Mouse (Mus musculus): Measurements from ENCODE around the gene Slc36a1. TPM values are rescaled to one million over a fixed set of nuclear protein-coding genes. Genes with fewer than 3 reads are reported as not detected.

Slc36a1 gene
- total and polyA plus RNA-seq, 3 experiments: 4.4 to 6.2 (median 5.8) TPM

- DNase-seq (ENCODE audit: low spot score): no peak
- TF ChIP-seq CTCF (IDR thresholded peaks at IDR 0.05; ENCODE audit: low read depth, low read length): no peak
- no peak for TF ChIP-seq POLR2AphosphoS5 (IDR thresholded peaks at IDR 0.05; ENCODE audit: insufficient replicate concordance, low read depth, low read length)
- no peak for TF ChIP-seq GATA2 (IDR thresholded peaks at IDR 0.05; ENCODE audit: borderline replicate concordance, low read depth, low read length)
- TF ChIP-seq TAL1 (conservative IDR thresholded peaks at IDR 0.05; ENCODE audit: low read depth, low read length): no peak
- no peak for TF ChIP-seq GATA1 (IDR thresholded peaks at IDR 0.05; ENCODE audit: borderline replicate concordance, low read length)
Measured at GRCm38 (mm10) chr11:55217418-55217817, 13.3 kb downstream of the Slc36a1 start.

GRCm38 (mm10) chr11:55217880-55218279 is 13.7 kb downstream of the Slc36a1 start:
- Histone ChIP-seq H3K4me3 (ENCODE audit: low read depth, low read length) (no peak overlapping the region), H3K27me3 (ENCODE audit: insufficient read depth, low read length) (no peaks in the 10 kb centered on the region), H3K9me3 (replicated peaks) (no peaks in the 10 kb centered on the region), H3K36me3 (replicated peaks) (peaks cover 90% of the 10 kb centered on the region), H3K4me1 (ENCODE audit: insufficient read depth, low read depth, low read length) (peaks cover 11% of the 10 kb centered on the region)
- TF ChIP-seq GATA1 (IDR thresholded peaks at IDR 0.05; ENCODE audit: borderline replicate concordance, low read length) (no peak), TAL1 (conservative IDR thresholded peaks at IDR 0.05; ENCODE audit: low read depth, low read length) (no peak), CTCF (IDR thresholded peaks at IDR 0.05; ENCODE audit: low read depth, low read length) (no peak), POLR2AphosphoS5 (IDR thresholded peaks at IDR 0.05; ENCODE audit: insufficient replicate concordance, low read depth, low read length) (no peak), GATA2 (IDR thresholded peaks at IDR 0.05; ENCODE audit: borderline replicate concordance, low read depth, low read length) (no peak)
- DNase-seq (ENCODE audit: low spot score) (no peak), ATAC-seq (ENCODE audit: extremely low read depth, insufficient number of reproducible peaks, low FRiP score, poor library complexity, severe bottlenecking) (no peak)

More at GRCm38 (mm10) chr11:55217418-55217817, 13.3 kb downstream of the Slc36a1 start:
- ATAC-seq (ENCODE audit: extremely low read depth, insufficient number of reproducible peaks, low FRiP score, poor library complexity, severe bottlenecking): no peak
- Histone ChIP-seq H3K4me3 (ENCODE audit: low read depth, low read length) (no peak overlapping the region), H3K27me3 (ENCODE audit: insufficient read depth, low read length) (no peaks in the 10 kb centered on the region), H3K4me1 (ENCODE audit: insufficient read depth, low read depth, low read length) (peaks cover 11% of the 10 kb centered on the region), H3K9me3 (replicated peaks) (no peaks in the 10 kb centered on the region), H3K36me3 (replicated peaks) (peaks cover 89% of the 10 kb centered on the region)

GRCm38 (mm10) chr11:55218473-55218872 is 14.3 kb downstream of the Slc36a1 start:
- Histone ChIP-seq H3K4me3 (ENCODE audit: low read depth, low read length) (no peak overlapping the region), H3K36me3 (replicated peaks) (peaks cover 95% of the 10 kb centered on the region), H3K27me3 (ENCODE audit: insufficient read depth, low read length) (no peaks in the 10 kb centered on the region), H3K9me3 (replicated peaks) (no peaks in the 10 kb centered on the region), H3K4me1 (ENCODE audit: insufficient read depth, low read depth, low read length) (peaks cover 10% of the 10 kb centered on the region)
- no peak for DNase-seq (ENCODE audit: low spot score)
- ATAC-seq (ENCODE audit: extremely low read depth, insufficient number of reproducible peaks, low FRiP score, poor library complexity, severe bottlenecking): no peak
- TF ChIP-seq GATA2 (IDR thresholded peaks at IDR 0.05; ENCODE audit: borderline replicate concordance, low read depth, low read length): no peak
- no peak for TF ChIP-seq GATA1 (IDR thresholded peaks at IDR 0.05; ENCODE audit: borderline replicate concordance, low read length)
- TF ChIP-seq CTCF (IDR thresholded peaks at IDR 0.05; ENCODE audit: low read depth, low read length): no peak
- TF ChIP-seq POLR2AphosphoS5 (IDR thresholded peaks at IDR 0.05; ENCODE audit: insufficient replicate concordance, low read depth, low read length): no peak
- TF ChIP-seq TAL1 (conservative IDR thresholded peaks at IDR 0.05; ENCODE audit: low read depth, low read length): no peak

GRCm38 (mm10) chr11:55221306-55221705 is 17.2 kb downstream of the Slc36a1 start:
- DNase-seq (ENCODE audit: low spot score): no peak
- H3K36me3 ChIP-seq (replicated peaks): peaks cover 97% of the 10 kb centered on the region
- ATAC-seq (ENCODE audit: extremely low read depth, insufficient number of reproducible peaks, low FRiP score, poor library complexity, severe bottlenecking): no peak

GRCm38 (mm10) chr11:55231034-55231433 is 26.9 kb downstream of the Slc36a1 start:
- Histone ChIP-seq H3K4me1 (ENCODE audit: insufficient read depth, low read depth, low read length) (no peaks in the 10 kb centered on the region), H3K27me3 (ENCODE audit: insufficient read depth, low read length) (no peaks in the 10 kb centered on the region), H3K4me3 (ENCODE audit: low read depth, low read length) (no peak overlapping the region), H3K9me3 (replicated peaks) (no peaks in the 10 kb centered on the region), H3K36me3 (replicated peaks) (peaks cover 74% of the 10 kb centered on the region)
- no peak for ATAC-seq (ENCODE audit: extremely low read depth, insufficient number of reproducible peaks, low FRiP score, poor library complexity, severe bottlenecking)
- TF ChIP-seq GATA2 (IDR thresholded peaks at IDR 0.05; ENCODE audit: borderline replicate concordance, low read depth, low read length) (no peak), TAL1 (conservative IDR thresholded peaks at IDR 0.05; ENCODE audit: low read depth, low read length) (no peak), GATA1 (IDR thresholded peaks at IDR 0.05; ENCODE audit: borderline replicate concordance, low read length) (no peak), POLR2AphosphoS5 (IDR thresholded peaks at IDR 0.05; ENCODE audit: insufficient replicate concordance, low read depth, low read length) (no peak), CTCF (IDR thresholded peaks at IDR 0.05; ENCODE audit: low read depth, low read length) (no peak)
- DNase-seq (ENCODE audit: low spot score): no peak

More at GRCm38 (mm10) chr11:55221306-55221705, 17.2 kb downstream of the Slc36a1 start:
- TF ChIP-seq TAL1 (conservative IDR thresholded peaks at IDR 0.05; ENCODE audit: low read depth, low read length) (no peak), GATA2 (IDR thresholded peaks at IDR 0.05; ENCODE audit: borderline replicate concordance, low read depth, low read length) (no peak), GATA1 (IDR thresholded peaks at IDR 0.05; ENCODE audit: borderline replicate concordance, low read length) (no peak), CTCF (IDR thresholded peaks at IDR 0.05; ENCODE audit: low read depth, low read length) (no peak), POLR2AphosphoS5 (IDR thresholded peaks at IDR 0.05; ENCODE audit: insufficient replicate concordance, low read depth, low read length) (no peak)
- Histone ChIP-seq H3K9me3 (replicated peaks) (no peaks in the 10 kb centered on the region), H3K4me1 (ENCODE audit: insufficient read depth, low read depth, low read length) (peaks cover 7% of the 10 kb centered on the region), H3K4me3 (ENCODE audit: low read depth, low read length) (no peak overlapping the region), H3K27me3 (ENCODE audit: insufficient read depth, low read length) (no peaks in the 10 kb centered on the region)

- TF ChIP-seq POLR2AphosphoS5 (IDR thresholded peaks at IDR 0.05; ENCODE audit: insufficient replicate concordance, low read depth, low read length) (no peak), TAL1 (conservative IDR thresholded peaks at IDR 0.05; ENCODE audit: low read depth, low read length) (no peak), GATA1 (IDR thresholded peaks at IDR 0.05; ENCODE audit: borderline replicate concordance, low read length) (no peak)
- no peak for DNase-seq (ENCODE audit: low spot score)
- Histone ChIP-seq H3K9me3 (replicated peaks) (no peaks in the 10 kb centered on the region), H3K36me3 (replicated peaks) (peaks cover 51% of the 10 kb centered on the region), H3K27me3 (ENCODE audit: insufficient read depth, low read length) (no peaks in the 10 kb centered on the region), H3K4me1 (ENCODE audit: insufficient read depth, low read depth, low read length) (no peaks in the 10 kb centered on the region), H3K4me3 (ENCODE audit: low read depth, low read length) (no peak overlapping the region)
- ATAC-seq (ENCODE audit: extremely low read depth, insufficient number of reproducible peaks, low FRiP score, poor library complexity, severe bottlenecking): no peak
Measured at GRCm38 (mm10) chr11:55234288-55234687, 30.1 kb downstream of the Slc36a1 start.

Measured in G1E (cell line).